Mouse (Mus musculus) spleen, postnatal 0 days (tissue): Measurements from ENCODE around the gene Cdk15. TPM values are rescaled to one million over a fixed set of nuclear protein-coding genes. Genes with fewer than 3 reads are reported as not detected.

Experiments
- polyA plus RNA-seq: library from polyadenylated mRNA; unstranded; fragments of >200 nt; fragmentation: Nextera tagmentation; extraction: Ambion mirVana; gene quantifications from 2 replicates; pipeline ENCODE4 v1.2.1, GENCODE M21; 2015

Cdk15 gene
- polyA plus RNA-seq: 0.23 TPM in 1 of 2 replicates, not detected in the other

DNA sequence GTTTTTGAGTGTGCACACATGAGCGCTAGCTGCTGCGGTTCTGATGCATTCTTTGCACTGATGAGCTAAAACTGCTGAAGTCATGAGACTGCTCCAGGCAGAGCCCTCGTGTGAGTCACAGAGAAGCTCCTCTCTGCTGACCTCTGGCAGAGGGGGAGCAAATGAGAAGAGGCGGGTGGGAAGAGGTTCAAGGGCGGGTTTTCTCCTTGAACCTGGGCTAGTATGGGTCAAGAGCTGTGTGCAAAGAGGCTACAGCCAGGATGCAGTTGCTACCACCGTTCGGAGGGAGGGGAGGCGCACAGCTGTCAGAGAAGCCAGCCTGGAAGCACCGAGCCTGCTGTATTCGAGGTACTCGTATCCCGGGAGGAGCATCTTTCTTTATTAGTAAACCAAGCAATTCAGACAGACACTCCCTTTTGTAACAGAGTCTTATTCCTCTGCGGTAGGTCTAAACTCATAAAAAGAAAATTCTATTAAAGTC is at the start of gene Cdk15:
Gene Cdk15 (plus strand): TSS at position 156 of the 481 bp plus-strand sequence.

DNA sequence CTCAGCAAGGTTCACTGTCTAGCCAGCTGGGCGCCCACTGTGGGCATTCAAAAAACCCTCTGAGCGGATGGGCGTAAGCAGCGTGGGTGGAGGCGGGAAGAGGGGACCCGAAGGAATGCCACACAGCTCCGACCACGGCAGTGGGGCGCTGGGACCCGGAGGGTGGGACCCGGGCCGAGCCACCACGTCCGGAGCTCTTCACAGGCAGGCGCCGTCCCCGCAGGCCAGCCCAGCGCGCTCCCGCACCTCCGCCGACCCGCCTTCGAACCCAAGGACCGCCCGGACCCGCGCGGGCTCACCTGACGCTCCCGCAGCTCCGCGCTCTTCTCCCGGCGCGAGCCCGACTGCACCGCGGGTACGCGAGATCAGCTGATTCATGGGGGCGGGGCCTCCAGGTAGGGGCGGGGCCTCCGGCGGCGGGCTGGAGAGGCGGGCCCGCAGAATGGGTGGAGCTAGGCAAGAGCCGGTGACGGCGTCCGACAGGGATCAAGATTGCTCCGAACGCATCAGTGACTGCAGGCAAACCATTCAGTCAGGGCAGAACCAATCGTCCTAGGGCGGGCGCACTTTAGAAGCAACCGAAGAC is 19.8 kb upstream of the Cdk15 start, which contains the start of gene Als2:
Gene Als2 (minus strand): TSS at position 376 of the 586 bp plus-strand sequence.

Other genes with a start within 250 kb of the Cdk15 start
- gene C2cd6, start 162.0 kb upstream of the Cdk15 start, polyA plus RNA-seq: not detected in 2 replicates
- gene Tmem237, start 136.5 kb upstream of the Cdk15 start, polyA plus RNA-seq: 6.7 and 8.6 TPM in 2 replicates
- 0.12 and 0.22 TPM in 2 replicates for gene Mpp4, start 93.5 kb upstream of the Cdk15 start, polyA plus RNA-seq
- 2.7 and 3.0 TPM in 2 replicates for gene Als2, start 19.7 kb upstream of the Cdk15 start, polyA plus RNA-seq
- 1.4 and 1.8 TPM in 2 replicates for gene Fzd7, start 225.5 kb downstream of the Cdk15 start, polyA plus RNA-seq